Mouse (Mus musculus): ENCODE measurements around the gene Ceacam20. TPM values are rescaled to one million over a fixed set of nuclear protein-coding genes. Genes with fewer than 3 reads are reported as not detected.
"Not testable (repeated sequence)": the region's sequence is repeated elsewhere in the genome, so short reads cannot be mapped to it uniquely, and the experiment has no call there.

Ceacam20 gene
- total RNA-seq, 2 experiments from 2014 or later: not detected

GRCm38 (mm10) chr7:19949996-19950395 is 15.2 kb upstream of the Ceacam20 start:
- DNase-seq: no peak

- DNase-seq: no peak
These were observed 14.6 kb upstream of the Ceacam20 start, which contains the start of gene Igsf23 for GRCm38 (mm10) chr7:19950589-19950988. TSS of gene Igsf23 (minus strand) at chr7:19950756.

GRCm38 (mm10) chr7:19952320-19952986 is 12.8 kb upstream of the Ceacam20 start:
- DNase-seq: no peak

- DNase-seq: no peak
These were observed 12.2 kb upstream of the Ceacam20 start for GRCm38 (mm10) chr7:19953054-19953453.

- no peak for DNase-seq
These were observed 9.4 kb upstream of the Ceacam20 start for GRCm38 (mm10) chr7:19955861-19956260.

GRCm38 (mm10) chr7:19956341-19956781 is 8.9 kb upstream of the Ceacam20 start:
- peak; percentile 75 to 84 for DNase-seq

GRCm38 (mm10) chr7:19962423-19962822 is 2.8 kb upstream of the Ceacam20 start:
- no peak for DNase-seq

- no peak for DNase-seq
These were observed 3.9 kb downstream of the Ceacam20 start for GRCm38 (mm10) chr7:19969106-19969505.

GRCm38 (mm10) chr7:19969541-19970090 is 4.4 kb downstream of the Ceacam20 start:
- DNase-seq: no peak

GRCm38 (mm10) chr7:19970196-19970595 is 5.0 kb downstream of the Ceacam20 start:
- no peak for DNase-seq

- no peak for DNase-seq
These were observed 6.3 kb downstream of the Ceacam20 start for GRCm38 (mm10) chr7:19971516-19971915.

- not testable (repeated sequence) for DNase-seq
These were observed 26.0 kb downstream of the Ceacam20 start, which contains the start of gene Nlrp9b for GRCm38 (mm10) chr7:19991165-19991564. TSS of gene Nlrp9b (plus strand) at chr7:19991465.

GRCm38 (mm10) chr7:19996721-19997120 is 31.5 kb downstream of the Ceacam20 start:
- not testable (repeated sequence) for DNase-seq

GRCm38 (mm10) chr7:20009987-20010386 is 44.8 kb downstream of the Ceacam20 start:
- DNase-seq: no peak

Other genes starting within 250 kb of the Ceacam20 start
- gene Tomm40, start 250.0 kb upstream of the Ceacam20 start, total RNA-seq (2021): 100 to 1,000 TPM; 110 to 115 TPM
- gene Nectin2, start 214.9 kb upstream of the Ceacam20 start, total RNA-seq (2021): 1 to 10 TPM; 5.2 to 5.8 TPM
- 1 to 10 TPM; 9.5 to 9.8 TPM for gene Bcam, start 194.4 kb upstream of the Ceacam20 start, total RNA-seq (2021)
- not detected for gene Cblc, start 168.6 kb upstream of the Ceacam20 start, total RNA-seq (2021)
- gene Bcl3, start 142.6 kb upstream of the Ceacam20 start, total RNA-seq (2021): 1 to 10 TPM in 1 of 2 experiments, under 1 TPM in 1; 0.32 to 1.4 TPM
- gene Gm19345, start 113.4 kb upstream of the Ceacam20 start, total RNA-seq (2021): 1 to 10 TPM; 1.2 to 1.9 TPM
- gene Ceacam16, start 104.1 kb upstream of the Ceacam20 start, total RNA-seq (2021): not detected
- gene Ceacam19, start 77.4 kb upstream of the Ceacam20 start, total RNA-seq (2021): not detected
- 10 to 100 TPM; 11.5 to 14.9 TPM for gene Pvr, start 44.3 kb upstream of the Ceacam20 start, total RNA-seq (2021)
- not detected for gene Igsf23, start 14.7 kb upstream of the Ceacam20 start, total RNA-seq (2021)
- gene Nlrp9b, start 26.1 kb downstream of the Ceacam20 start, total RNA-seq (2021): not detected
- gene Vmn1r91, start 134.3 kb downstream of the Ceacam20 start, total RNA-seq (2021): not detected
- not detected for gene Gm16442, start 157.2 kb downstream of the Ceacam20 start, total RNA-seq (2021)
- gene Vmn1r93, start 173.7 kb downstream of the Ceacam20 start, total RNA-seq (2021): not detected
- gene Vmn1r94, start 203.0 kb downstream of the Ceacam20 start, total RNA-seq (2021): not detected
- gene Vmn1r95, start 228.3 kb downstream of the Ceacam20 start, total RNA-seq (2021): not detected
- gene Gm6164, start 240.2 kb downstream of the Ceacam20 start, total RNA-seq (2021): not detected

All from layer of hippocampus, postnatal 36 days (tissue).